Mouse (Mus musculus) CD4-positive naive resting alpha-beta T cell, adult 57 days (primary cell): ENCODE measurements around the gene Aftph. TPM values are rescaled to one million over a fixed set of nuclear protein-coding genes. Genes with fewer than 3 reads are reported as not detected.

ENCODE experiments used
- total RNA-seq: library from RNA; stranded (reverse); gene quantifications from one replicate; pipeline ENCODE4 v1.2.4, GENCODE M21; 2023

Aftph gene
- total RNA-seq, result 73.1 TPM

DNA sequence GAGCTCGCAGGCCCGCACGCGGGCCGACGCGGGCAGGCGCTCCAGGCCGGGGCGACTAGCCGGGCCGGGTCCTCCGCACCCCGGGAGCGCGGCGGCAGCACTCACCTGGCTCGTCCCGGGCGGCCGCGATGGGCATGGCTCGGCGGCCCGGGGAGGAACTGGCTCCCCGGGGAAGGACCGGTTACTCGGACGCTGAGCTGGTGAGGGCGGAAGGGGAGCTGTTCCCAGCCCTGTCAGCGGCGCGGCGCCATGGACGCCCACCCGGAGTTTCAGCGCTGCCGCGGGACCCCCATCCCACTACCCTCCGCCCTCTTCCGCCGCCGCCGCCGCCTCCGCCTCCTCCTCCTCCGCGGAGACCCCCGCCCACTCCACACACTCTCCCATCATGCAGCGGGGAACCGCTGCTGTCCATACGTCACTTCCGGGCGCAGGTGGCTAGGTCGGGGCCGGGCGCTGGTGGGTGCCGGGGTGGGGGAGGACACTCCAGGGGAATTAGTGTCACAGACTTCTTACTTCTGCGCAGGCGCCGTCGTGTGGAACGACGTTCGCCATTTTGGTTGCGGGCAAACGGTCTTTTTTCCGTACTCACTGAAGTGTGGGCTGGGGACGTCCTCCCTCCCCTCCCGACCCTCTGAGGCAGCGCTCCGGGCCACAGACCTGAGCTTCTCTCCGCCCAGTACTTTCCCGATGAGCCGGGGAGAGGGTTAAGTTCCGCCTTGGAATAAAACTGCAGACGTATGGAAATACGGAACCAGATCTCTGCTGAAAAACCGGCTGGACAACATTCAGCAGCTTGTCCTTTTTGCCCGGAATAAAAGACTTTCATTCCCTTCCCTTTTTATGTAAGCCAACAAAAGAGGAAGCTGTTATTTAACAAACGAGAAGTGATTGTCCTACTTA is at the start of gene Aftph:
TSS of gene Aftph (minus strand) at position 389 of the 900 bp plus-strand sequence.

Other genes with a start within 250 kb of the Aftph start
- 37.6 TPM for gene Sertad2, start 198.3 kb downstream of the Aftph start, total RNA-seq
- gene Lgalsl, start 89.5 kb upstream of the Aftph start, total RNA-seq, result 5.5 TPM